Mouse (Mus musculus): Measurements from ENCODE around the gene Nob1. TPM values are rescaled to one million over a fixed set of nuclear protein-coding genes. Genes with fewer than 3 reads are reported as not detected.

Nob1 gene
- polyA plus RNA-seq, 1 experiment from 2014 or later, result 85.8 TPM

GRCm38 (mm10) chr8:107380734-107381133, 44.1 kb downstream of the Nob1 start:
- H3K9ac ChIP-seq (replicated peaks), result no peak overlapping the region
- no peak for ATAC-seq (replicated peaks)
- H3K36me3 ChIP-seq, result 0 out of 2 replicates have a peak, but pooled peaks cover 8% of the 10 kb centered on the region

DNA sequence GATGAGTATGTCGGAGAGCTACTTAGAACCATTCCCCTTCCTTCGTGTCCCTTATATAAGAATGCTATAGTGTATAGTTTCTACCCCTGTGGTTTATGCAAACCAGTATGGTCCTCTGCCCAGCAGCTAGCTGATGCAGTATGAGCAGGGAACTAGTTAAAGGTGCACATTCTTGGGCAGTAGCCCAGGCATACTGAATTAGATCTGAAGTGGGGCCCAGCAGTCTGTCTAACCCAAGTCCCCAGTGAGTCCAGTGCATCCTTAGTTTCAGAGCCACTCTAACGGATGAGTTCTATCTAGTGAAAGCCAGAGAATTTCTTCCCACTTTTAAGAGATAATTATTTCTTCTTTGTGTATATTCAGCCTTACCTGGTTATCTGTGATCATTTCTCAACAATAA, 47.5 kb downstream of the Nob1 start:
- no peak for ATAC-seq (replicated peaks)
- no peak overlapping the region for H3K4me3 ChIP-seq
- no peaks in the 10 kb centered on the region for H3K4me1 ChIP-seq
- H3K36me3 ChIP-seq, result peaks cover 16% of the 10 kb centered on the region
- WGBS, result 92% methylated on average over 3 of the region's 3 CpGs
- no peak overlapping the region for H3K27ac ChIP-seq (replicated peaks)
- no peak overlapping the region for H3K4me2 ChIP-seq (replicated peaks)
- no peak overlapping the region for H3K9ac ChIP-seq (replicated peaks)
- no peaks in the 10 kb centered on the region for H3K9me3 ChIP-seq
- no peaks in the 10 kb centered on the region for H3K27me3 ChIP-seq

More at GRCm38 (mm10) chr8:107380734-107381133, 44.1 kb downstream of the Nob1 start:
- H3K4me2 ChIP-seq (replicated peaks), result no peak overlapping the region
- H3K4me3 ChIP-seq, result no peak overlapping the region
- H3K4me1 ChIP-seq, result no peaks in the 10 kb centered on the region
- H3K9me3 ChIP-seq, result no peaks in the 10 kb centered on the region
- H3K27me3 ChIP-seq, result no peaks in the 10 kb centered on the region
- WGBS, result 97% methylated on average over 8 of the region's 8 CpGs
- H3K27ac ChIP-seq (replicated peaks), result no peak overlapping the region

DNA sequence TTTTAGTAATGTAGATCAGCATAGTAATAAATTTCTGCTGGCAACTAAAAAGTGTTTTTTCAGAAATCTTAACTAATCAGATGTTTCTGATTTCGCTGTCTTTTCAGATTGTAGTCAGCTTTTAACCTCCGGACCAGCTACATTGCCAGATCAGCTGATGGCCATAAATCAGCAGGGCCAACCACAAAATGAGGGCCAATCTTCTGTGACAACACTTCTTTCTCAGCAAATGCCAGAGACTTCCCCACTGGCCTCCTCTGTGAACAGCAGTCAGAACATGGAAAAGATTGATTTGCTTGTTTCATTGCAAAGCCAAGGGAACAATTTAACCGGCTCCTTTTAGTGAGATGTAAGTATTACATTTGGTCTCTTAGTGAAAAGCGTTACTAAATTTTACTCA, 54.5 kb downstream of the Nob1 start:
- Histone ChIP-seq H3K9me3 (no peaks in the 10 kb centered on the region), H3K4me3 (no peak overlapping the region), H3K9ac (replicated peaks) (no peak overlapping the region), H3K36me3 (peaks cover 69% of the 10 kb centered on the region), H3K4me2 (replicated peaks) (no peak overlapping the region), H3K4me1 (no peaks in the 10 kb centered on the region), H3K27me3 (no peaks in the 10 kb centered on the region), H3K27ac (replicated peaks) (no peak overlapping the region)
- 98% methylated on average over 4 of the region's 4 CpGs for WGBS
- ATAC-seq (replicated peaks), result no peak

Other genes with a start within 250 kb of the Nob1 start
- gene Nfat5, start 131.6 kb downstream of the Nob1 start, polyA plus RNA-seq (2015; fragmentation: Nextera tagmentation; extraction: Ambion mirVana), result 9.4 and 10.2 TPM in 2 replicates
- 3.9 and 4.0 TPM in 2 replicates for gene Nqo1, start 21.8 kb downstream of the Nob1 start, polyA plus RNA-seq (2015; fragmentation: Nextera tagmentation; extraction: Ambion mirVana)
- 39.4 and 41.5 TPM in 2 replicates for gene Wwp2, start 11.3 kb upstream of the Nob1 start, polyA plus RNA-seq (2015; fragmentation: Nextera tagmentation; extraction: Ambion mirVana)
- gene Psmd7, start 163.4 kb upstream of the Nob1 start, polyA plus RNA-seq (2015; fragmentation: Nextera tagmentation; extraction: Ambion mirVana), result 245 and 250 TPM in 2 replicates